Mouse (Mus musculus) bone marrow, adult 2 months (tissue): ENCODE measurements at regions not wholly inside any gene's neighbourhood (a gene's known extent, or its start where the extent isn't known, plus 50 kb on each side); places are given as distances from the start of the nearest gene placed in this dataset.

ENCODE experiments used
- H3K27ac ChIP-seq: fragments of 200-500 bp; 2 replicates; pipeline ENCODE4 v1.5.1; 2012; ENCODE audit warnings: low read depth, mild to moderate bottlenecking, control low read depth, inconsistent platforms, low read length; ENCODE audit not compliant: control insufficient read depth, poor library complexity, insufficient read depth
- H3K4me1 ChIP-seq: fragments of 200-500 bp; 2 replicates; pipeline ENCODE4 v1.6.1; 2011; ENCODE audit warnings: low read length; ENCODE audit not compliant: control insufficient read depth, insufficient read depth
- H3K4me3 ChIP-seq: fragments of 200-500 bp; replicated peaks from 2 replicates; pipeline ENCODE3; 2011; ENCODE audit warnings: mild to moderate bottlenecking, low read depth, low read length, control low read depth; ENCODE audit not compliant: control insufficient read depth
- CTCF ChIP-seq: fragments of 200-500 bp; IDR thresholded peaks from 2 replicates; pipeline ENCODE4 v1.5.1; 2011; ENCODE audit warnings: low read length, control low read depth; ENCODE audit not compliant: control insufficient read depth, insufficient read depth
- POLR2A ChIP-seq: fragments of 200-500 bp; IDR thresholded peaks from 2 replicates; pipeline ENCODE4 v1.6.1; 2011; ENCODE audit warnings: low read depth, mild to moderate bottlenecking, control low read depth, low read length, borderline replicate concordance; ENCODE audit not compliant: control insufficient read depth
- WGBS: fragments of 180-500 bp; shearing (Covaris S2); methylation state at CpG from one replicate; pipeline ENCODE4 v1.1.7; 2018; 5-methylcytosine and 5-hydroxymethylcytosine counted together

DNA sequence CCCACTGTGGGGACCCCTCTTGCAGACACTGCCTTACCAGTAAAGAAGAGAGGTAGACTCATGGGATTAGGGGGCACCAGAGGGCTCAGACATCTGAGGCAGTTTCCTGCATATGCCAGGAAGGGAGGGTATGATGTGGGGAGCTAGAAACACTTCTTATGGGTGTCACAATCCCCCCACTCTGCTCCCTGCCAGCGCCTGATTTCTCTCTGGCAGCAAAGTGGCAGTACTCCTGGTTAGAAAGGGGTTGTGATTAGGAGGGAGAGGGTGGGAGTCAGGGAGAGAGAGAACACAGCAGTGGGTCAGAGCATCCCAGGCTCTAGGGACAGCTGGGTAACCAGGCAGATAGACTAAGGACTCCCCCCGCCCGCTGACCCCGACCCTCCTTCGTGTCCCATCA, 167.6 kb upstream of the Csf3r start:
- H3K27ac ChIP-seq, result no peak overlapping the region
- 61% methylated on average over 5 of the region's 5 CpGs for WGBS
- H3K4me1 ChIP-seq, result no peaks in the 10 kb centered on the region
- no peak for TF ChIP-seq CTCF
- TF ChIP-seq POLR2A, result no peak
- H3K4me3 ChIP-seq, result no peak overlapping the region

DNA sequence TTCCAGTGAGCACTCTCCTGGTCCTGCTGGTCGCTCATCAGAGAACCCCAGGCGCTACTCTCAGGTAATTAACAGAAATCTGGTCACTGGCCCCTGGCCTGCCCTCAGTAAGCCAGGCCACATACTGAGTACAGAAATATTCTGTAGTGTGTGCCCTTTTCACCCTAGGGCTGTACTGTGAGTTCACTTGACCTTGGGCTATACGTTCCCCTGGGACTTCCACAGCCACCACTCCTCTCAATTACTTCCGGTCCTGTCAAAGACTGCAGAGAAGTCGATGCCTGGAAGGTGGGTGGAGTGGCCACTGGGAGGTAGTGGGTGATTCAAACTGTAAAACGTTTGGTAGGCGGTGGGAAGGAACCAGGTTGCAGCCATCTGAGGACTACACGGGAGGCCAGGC, 159.3 kb upstream of the Csf3r start:
- no peak overlapping the region for H3K4me3 ChIP-seq
- H3K27ac ChIP-seq, result no peak overlapping the region
- TF ChIP-seq POLR2A (no peak), CTCF (no peak)
- WGBS, result 18% methylated on average over 8 of the region's 8 CpGs
- H3K4me1 ChIP-seq, result no peaks in the 10 kb centered on the region

DNA sequence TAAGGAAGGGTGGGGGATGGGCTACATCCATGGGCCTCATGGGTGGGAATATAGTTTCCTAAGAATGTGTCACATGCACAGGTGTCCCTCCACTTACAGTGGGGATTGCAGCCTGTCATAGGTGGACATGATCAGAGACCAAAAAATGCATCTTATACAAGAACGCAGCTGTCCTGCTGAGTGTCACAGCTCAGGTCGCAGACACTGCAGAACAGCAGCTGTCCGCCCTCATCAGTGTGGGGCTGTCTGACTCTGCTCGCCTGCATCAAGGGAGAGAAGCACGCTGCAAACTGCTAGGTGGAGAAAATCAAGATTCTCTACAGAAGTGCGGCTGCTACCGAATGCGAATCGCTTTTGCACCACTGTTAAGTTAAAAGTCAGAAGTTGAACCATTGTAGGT, 158.6 kb upstream of the Csf3r start:
- TF ChIP-seq CTCF (no peak), POLR2A (no peak)
- Histone ChIP-seq H3K4me1 (no peaks in the 10 kb centered on the region), H3K4me3 (no peak overlapping the region), H3K27ac (no peak overlapping the region)
- 75% methylated on average over 9 of the region's 9 CpGs for WGBS

DNA sequence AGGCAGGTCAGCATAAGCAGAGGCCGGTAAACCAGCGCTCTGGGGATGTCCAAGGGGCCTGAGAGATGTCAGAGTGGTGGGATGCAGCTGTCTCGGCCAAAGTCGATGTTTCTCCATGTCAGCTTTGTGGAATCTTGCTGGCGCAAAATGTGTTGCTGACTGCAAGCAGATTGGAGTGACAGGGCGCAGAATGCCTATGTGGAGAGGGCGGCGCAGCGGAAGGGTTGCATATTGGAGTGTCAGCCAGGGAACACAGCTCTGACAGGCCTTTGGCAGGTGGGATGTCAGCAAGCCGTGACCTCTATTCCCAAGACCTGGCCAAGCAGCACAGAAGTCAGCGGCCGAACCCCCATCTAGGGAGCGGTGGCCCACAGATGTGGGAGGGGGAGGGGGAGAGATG, 153.1 kb upstream of the Csf3r start:
- no peak overlapping the region for H3K27ac ChIP-seq
- no peak for TF ChIP-seq CTCF
- TF ChIP-seq POLR2A, result no peak
- H3K4me1 ChIP-seq, result no peaks in the 10 kb centered on the region; the same call in 1 of the 2 replicates
- no peak overlapping the region for H3K4me3 ChIP-seq
- WGBS, result 85% methylated on average over 13 of the region's 13 CpGs

DNA sequence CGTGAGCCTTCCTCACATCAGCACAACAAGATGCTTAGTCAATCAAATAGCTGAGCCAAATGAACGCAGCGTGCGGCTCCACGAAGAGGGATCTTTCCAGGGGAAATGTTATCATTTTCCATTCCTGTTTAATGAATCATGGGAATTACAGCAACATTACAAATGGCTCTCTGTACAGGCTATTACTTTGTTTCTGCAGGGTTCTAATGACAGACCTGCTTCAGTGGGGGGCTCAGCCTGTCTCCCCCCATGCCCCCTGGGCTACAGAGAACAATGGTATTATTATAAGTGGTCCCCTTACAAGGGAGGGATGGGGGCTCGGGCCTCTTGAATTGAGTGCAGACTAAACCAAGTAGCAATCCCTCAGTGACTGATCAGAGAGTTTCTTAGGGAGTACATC, 144.3 kb upstream of the Csf3r start:
- Histone ChIP-seq H3K4me3 (no peak overlapping the region), H3K27ac (no peak overlapping the region), H3K4me1 (no peaks in the 10 kb centered on the region)
- WGBS, result 83% methylated on average over 6 of the region's 6 CpGs
- TF ChIP-seq CTCF (no peak), POLR2A (no peak)

DNA sequence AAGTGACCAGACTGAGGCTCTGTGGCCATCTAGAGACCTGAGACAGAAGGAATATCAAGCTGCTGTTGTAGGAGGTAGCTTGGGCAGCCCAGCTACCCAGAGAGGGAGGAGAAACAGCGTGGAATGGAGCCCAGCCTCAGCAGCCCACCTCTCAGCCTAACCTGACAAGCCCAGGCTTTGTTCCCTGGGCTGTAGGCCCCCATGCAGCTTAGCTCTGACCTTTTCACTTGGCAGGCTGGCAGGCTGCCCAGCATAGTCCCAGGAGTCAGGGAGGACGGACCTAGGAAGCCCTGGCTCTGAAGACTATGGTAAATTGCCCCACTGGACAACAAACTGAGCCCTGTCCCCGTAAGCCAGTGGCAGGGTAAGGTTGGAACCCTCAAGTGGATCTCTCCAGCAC, 141.8 kb upstream of the Csf3r start:
- no peak overlapping the region for H3K4me3 ChIP-seq
- H3K4me1 ChIP-seq, result no peaks in the 10 kb centered on the region
- 60% methylated on average over 3 of the region's 3 CpGs for WGBS
- TF ChIP-seq POLR2A, result no peak
- no peak for TF ChIP-seq CTCF
- no peak overlapping the region for H3K27ac ChIP-seq

DNA sequence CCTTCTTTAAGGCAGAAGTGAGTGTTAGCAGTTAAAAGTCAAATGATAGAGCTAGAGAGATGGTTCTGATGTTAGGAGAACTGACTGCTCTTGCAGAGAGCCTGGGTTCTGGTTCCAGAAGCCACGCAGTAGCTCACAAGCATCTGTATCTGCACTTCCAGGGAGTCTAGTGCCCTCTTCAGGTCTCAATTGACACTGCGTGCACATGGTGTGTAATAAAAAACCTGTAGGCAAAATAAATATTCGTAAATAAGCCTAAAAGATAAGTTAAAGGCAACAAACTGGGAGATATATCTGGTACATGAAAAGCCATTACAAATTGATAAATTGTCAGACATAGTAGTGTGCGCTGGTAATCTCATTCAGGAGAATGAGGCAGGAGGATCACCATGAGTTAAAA, 133.8 kb upstream of the Csf3r start:
- no peak for TF ChIP-seq CTCF
- no peak for TF ChIP-seq POLR2A
- Histone ChIP-seq H3K27ac (no peak overlapping the region), H3K4me3 (no peak overlapping the region), H3K4me1 (no peaks in the 10 kb centered on the region)
- WGBS, result 53% methylated on average over 4 of the region's 4 CpGs

DNA sequence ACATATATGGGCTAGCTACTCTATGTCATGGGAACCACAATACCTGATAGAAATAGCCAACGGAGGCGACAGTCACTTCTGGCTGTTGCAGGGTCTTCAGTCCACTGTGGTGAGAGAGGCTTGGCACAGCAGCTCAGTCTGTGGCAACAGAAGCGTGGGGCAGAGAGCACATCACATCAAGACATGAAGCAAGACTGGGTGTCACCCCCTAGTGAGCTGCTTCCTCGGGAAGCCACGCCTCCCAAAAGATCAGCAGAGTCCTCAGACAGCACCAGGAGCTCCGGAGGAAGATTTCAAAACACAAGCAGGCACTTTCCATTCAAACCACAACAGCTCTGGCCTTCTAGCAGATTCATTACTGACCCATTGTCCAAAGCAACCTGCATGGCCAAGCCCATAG, 131.2 kb upstream of the Csf3r start:
- 38% methylated on average over 6 of the region's 6 CpGs for WGBS
- Histone ChIP-seq H3K27ac (no peak overlapping the region), H3K4me3 (no peak overlapping the region), H3K4me1 (no peaks in the 10 kb centered on the region)
- no peak for TF ChIP-seq CTCF
- no peak for TF ChIP-seq POLR2A

DNA sequence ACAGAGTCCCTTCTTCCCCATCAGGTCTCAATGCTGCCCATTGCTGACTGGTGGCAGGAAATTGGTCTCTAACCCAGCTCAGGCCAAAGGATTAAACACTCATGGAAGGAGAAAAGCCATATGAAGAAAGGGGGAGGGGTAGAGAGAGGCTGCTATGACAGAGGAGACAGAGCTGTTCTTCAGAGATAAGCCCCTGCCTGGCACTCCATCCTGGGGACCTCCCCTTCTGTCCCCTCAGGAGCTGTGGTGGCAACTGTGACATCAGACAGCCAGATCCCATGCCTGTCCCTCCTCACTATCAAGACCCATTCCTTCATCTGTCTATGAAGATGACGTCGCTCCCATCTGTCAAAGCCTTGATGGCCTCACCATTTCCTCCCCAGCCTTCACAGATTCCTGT, 126.6 kb upstream of the Csf3r start:
- Histone ChIP-seq H3K27ac (no peak overlapping the region), H3K4me3 (no peak overlapping the region), H3K4me1 (no peaks in the 10 kb centered on the region)
- TF ChIP-seq CTCF (no peak), POLR2A (no peak)
- WGBS, result 68% methylated on average over 2 of the region's 2 CpGs
